Mouse (Mus musculus) neural tube, embryonic 14.5 days (tissue): ENCODE measurements around the gene Ifngr1. TPM values are rescaled to one million over a fixed set of nuclear protein-coding genes. Genes with fewer than 3 reads are reported as not detected.

ENCODE experiments used
- ATAC-seq: fragments of 200-750 bp; cut with Nextera tagmentation; 2 replicates; pipeline ENCODE4 v1.8.0; 2017; ENCODE audit warnings: low read depth, mild to moderate bottlenecking, moderate TSS enrichment, moderate library complexity
- H3K27ac ChIP-seq: fragments of 300-500 bp; sonication (generic); 2 replicates; pipeline ENCODE4 v1.5.1; 2014; ENCODE audit warnings: low read depth, mild to moderate bottlenecking, control low read depth, low read length, moderate library complexity, mixed read lengths
- H3K27me3 ChIP-seq: fragments of 300-500 bp; sonication (generic); 2 replicates; pipeline ENCODE4 v1.6.1; 2014; ENCODE audit warnings: low read length; ENCODE audit not compliant: control insufficient read depth, insufficient read depth
- H3K36me3 ChIP-seq: fragments of 300-500 bp; sonication (generic); 2 replicates; pipeline ENCODE4 v1.6.1; 2014; ENCODE audit warnings: low read length, mixed read lengths; ENCODE audit not compliant: control insufficient read depth, insufficient read depth
- H3K4me1 ChIP-seq: fragments of 300-500 bp; sonication (generic); 2 replicates; pipeline ENCODE4 v1.6.1; 2014; ENCODE audit warnings: low read length; ENCODE audit not compliant: control insufficient read depth, insufficient read depth
- H3K4me2 ChIP-seq: fragments of 300-500 bp; sonication (generic); 2 replicates; pipeline ENCODE4 v1.6.1; 2014; ENCODE audit warnings: mild to moderate bottlenecking, low read depth, low read length, control low read depth
- H3K4me3 ChIP-seq: fragments of 300-500 bp; sonication (generic); 2 replicates; pipeline ENCODE4 v1.5.1; 2014; ENCODE audit warnings: low read depth, low read length, control low read depth, mixed read lengths
- H3K9ac ChIP-seq: fragments of 300-500 bp; sonication (generic); replicated peaks from 2 replicates; pipeline ENCODE4 v1.6.1; 2014; ENCODE audit warnings: low read depth, mild to moderate bottlenecking, control low read depth, low read length, mixed read lengths
- H3K9me3 ChIP-seq: fragments of 300-500 bp; sonication (generic); 2 replicates; pipeline ENCODE4 v1.6.1; 2016; ENCODE audit warnings: low read length; ENCODE audit not compliant: control insufficient read depth
- WGBS: fragments of 180-500 bp; shearing (Covaris S2); extraction: QIAGEN DNeasy Blood & Tissue Kit; methylation state at CpG from one replicate; pipeline ENCODE4 v1.1.7; 2014; 5-methylcytosine and 5-hydroxymethylcytosine counted together
- polyA plus RNA-seq: library from polyadenylated mRNA; unstranded; fragments of >200 nt; fragmentation: Nextera tagmentation; extraction: Ambion mirVana; gene quantifications from 2 replicates; pipeline ENCODE4 v1.2.1, GENCODE M21; 2014

Ifngr1 gene
- polyA plus RNA-seq, 1 experiment from 2014 or later: 24.9 TPM

GRCm38 (mm10) chr10:19613111-19613753, 21.5 kb downstream of the Ifngr1 start:
- H3K36me3 ChIP-seq: no peaks in the 10 kb centered on the region
- no peak for ATAC-seq
- H3K27me3 ChIP-seq: no peaks in the 10 kb centered on the region
- no peak overlapping the region for H3K27ac ChIP-seq
- no peak overlapping the region for H3K4me3 ChIP-seq
- WGBS: 68% methylated on average over 7 of the region's 7 CpGs
- H3K4me2 ChIP-seq: no peak overlapping the region
- no peaks in the 10 kb centered on the region for H3K9me3 ChIP-seq
- no peak overlapping the region for H3K9ac ChIP-seq
- H3K4me1 ChIP-seq: no peaks in the 10 kb centered on the region

- H3K4me1 ChIP-seq: no peaks in the 10 kb centered on the region
- no peaks in the 10 kb centered on the region for H3K9me3 ChIP-seq
- ATAC-seq: no peak
- H3K4me3 ChIP-seq: no peak overlapping the region
- H3K4me2 ChIP-seq: no peak overlapping the region
- H3K27me3 ChIP-seq: no peaks in the 10 kb centered on the region
- H3K9ac ChIP-seq: no peak overlapping the region
- H3K27ac ChIP-seq: no peak overlapping the region
- H3K36me3 ChIP-seq: no peaks in the 10 kb centered on the region
- WGBS: 66% methylated on average over 5 of the region's 5 CpGs
Measured at GRCm38 (mm10) chr10:19619736-19620135, 28.0 kb downstream of the Ifngr1 start.

- H3K27me3 ChIP-seq: no peaks in the 10 kb centered on the region
- H3K4me3 ChIP-seq: no peak within 1 kb of the TSS
- H3K9ac ChIP-seq: no peak within 1 kb of the TSS
- H3K4me1 ChIP-seq: no peaks in the 10 kb centered on the region
- no peak within 1 kb of the TSS for H3K27ac ChIP-seq
- ATAC-seq: no peak
- 91% methylated on average over 2 of the region's 2 CpGs for WGBS
- no peaks in the 10 kb centered on the region for H3K9me3 ChIP-seq
- no peak within 1 kb of the TSS for H3K4me2 ChIP-seq
- no peaks in the 10 kb centered on the region for H3K36me3 ChIP-seq
Measured at GRCm38 (mm10) chr10:19621408-19622048, 29.8 kb downstream of the Ifngr1 start, which contains the start of gene Il22ra2. Gene Il22ra2 (plus strand): TSS chr10:19621998.

GRCm38 (mm10) chr10:19624617-19625016, 32.9 kb downstream of the Ifngr1 start:
- Histone ChIP-seq H3K9ac (no peak overlapping the region), H3K27ac (no peak overlapping the region), H3K36me3 (no peaks in the 10 kb centered on the region), H3K27me3 (no peaks in the 10 kb centered on the region), H3K9me3 (no peaks in the 10 kb centered on the region), H3K4me3 (no peak overlapping the region), H3K4me2 (no peak overlapping the region), H3K4me1 (no peaks in the 10 kb centered on the region)
- 96% methylated on average over 1 of the region's 1 CpGs for WGBS
- ATAC-seq: no peak

- H3K4me2 ChIP-seq: no peak overlapping the region
- no peaks in the 10 kb centered on the region for H3K36me3 ChIP-seq
- ATAC-seq: no peak
- H3K9ac ChIP-seq: no peak overlapping the region
- H3K9me3 ChIP-seq: no peaks in the 10 kb centered on the region
- no peak overlapping the region for H3K4me3 ChIP-seq
- no peaks in the 10 kb centered on the region for H3K27me3 ChIP-seq
- H3K4me1 ChIP-seq: no peaks in the 10 kb centered on the region
- H3K27ac ChIP-seq: no peak overlapping the region
- 97% methylated on average over 2 of the region's 2 CpGs for WGBS
Measured at GRCm38 (mm10) chr10:19627342-19627741, 35.6 kb downstream of the Ifngr1 start.

GRCm38 (mm10) chr10:19627748-19628147, 36.0 kb downstream of the Ifngr1 start:
- no peaks in the 10 kb centered on the region for H3K36me3 ChIP-seq
- no peak overlapping the region for H3K9ac ChIP-seq
- H3K4me1 ChIP-seq: no peaks in the 10 kb centered on the region
- no peak overlapping the region for H3K27ac ChIP-seq
- H3K4me3 ChIP-seq: no peak overlapping the region
- no peak overlapping the region for H3K4me2 ChIP-seq
- ATAC-seq: no peak
- no peaks in the 10 kb centered on the region for H3K27me3 ChIP-seq
- WGBS: 89% methylated on average over 4 of the region's 4 CpGs
- H3K9me3 ChIP-seq: no peaks in the 10 kb centered on the region

- ATAC-seq: no peak
- H3K4me3 ChIP-seq: no peak overlapping the region
- no peaks in the 10 kb centered on the region for H3K4me1 ChIP-seq
- H3K9me3 ChIP-seq: no peaks in the 10 kb centered on the region
- H3K9ac ChIP-seq: no peak overlapping the region
- no peaks in the 10 kb centered on the region for H3K27me3 ChIP-seq
- no peaks in the 10 kb centered on the region for H3K36me3 ChIP-seq
- no peak overlapping the region for H3K27ac ChIP-seq
- WGBS: 82% methylated on average over 13 of the region's 13 CpGs
- no peak overlapping the region for H3K4me2 ChIP-seq
Measured at GRCm38 (mm10) chr10:19631616-19632195, 40.0 kb downstream of the Ifngr1 start.

GRCm38 (mm10) chr10:19638851-19639250, 47.1 kb downstream of the Ifngr1 start:
- Histone ChIP-seq H3K27ac (no peak overlapping the region), H3K9me3 (no peaks in the 10 kb centered on the region), H3K4me3 (no peak overlapping the region), H3K9ac (no peak overlapping the region), H3K4me1 (no peaks in the 10 kb centered on the region), H3K27me3 (no peaks in the 10 kb centered on the region), H3K36me3 (no peaks in the 10 kb centered on the region), H3K4me2 (no peak overlapping the region)
- WGBS: 87% methylated on average over 5 of the region's 5 CpGs
- ATAC-seq: no peak

GRCm38 (mm10) chr10:19639630-19640029, 47.9 kb downstream of the Ifngr1 start:
- no peak for ATAC-seq
- Histone ChIP-seq H3K4me1 (no peaks in the 10 kb centered on the region), H3K4me3 (no peak overlapping the region), H3K36me3 (no peaks in the 10 kb centered on the region), H3K27ac (no peak overlapping the region), H3K4me2 (no peak overlapping the region), H3K9me3 (no peaks in the 10 kb centered on the region), H3K27me3 (no peaks in the 10 kb centered on the region), H3K9ac (no peak overlapping the region)
- 96% methylated on average over 1 of the region's 1 CpGs for WGBS
